Mouse (Mus musculus): ENCODE data around the gene Rbfox2. TPM values are rescaled to one million over a fixed set of nuclear protein-coding genes. Genes with fewer than 3 reads are reported as not detected.

The Rbfox2 gene
- polyA plus RNA-seq, 1 experiment = 34.7 TPM

- Histone ChIP-seq H3K36me3 (ENCODE audit: control insufficient read depth, insufficient read depth, low read length) (peaks cover 7% of the 10 kb centered on the region), H3K4me1 (ENCODE audit: control insufficient read depth, insufficient read depth, insufficient read length, low read length) (peaks cover 9% of the 10 kb centered on the region), H3K27ac (ENCODE audit: insufficient read depth, low read depth, low read length) (no peak overlapping the region), H3K4me3 (ENCODE audit: low read depth, low read length) (no peak overlapping the region), H3K27me3 (ENCODE audit: control insufficient read depth, insufficient read depth, low read length) (no peaks in the 10 kb centered on the region)
- WGBS = 92% methylated on average over 5 of the region's 5 CpGs
- TF ChIP-seq CTCF (IDR thresholded peaks at IDR 0.05; ENCODE audit: extremely low read depth, insufficient read length, insufficient replicate concordance, low read depth, low read length) = no peak
- TF ChIP-seq POLR2A (IDR thresholded peaks at IDR 0.05; ENCODE audit: low read depth, low read length) = no peak
These were observed 204.1 kb downstream of the Rbfox2 start for GRCm38 (mm10) chr15:77102685-77103084.

GRCm38 (mm10) chr15:77099756-77100155 lies 207.0 kb downstream of the Rbfox2 start:
- Histone ChIP-seq H3K27me3 (ENCODE audit: control insufficient read depth, insufficient read depth, low read length) (no peaks in the 10 kb centered on the region), H3K36me3 (ENCODE audit: control insufficient read depth, insufficient read depth, low read length) (peaks cover 11% of the 10 kb centered on the region), H3K4me1 (ENCODE audit: control insufficient read depth, insufficient read depth, insufficient read length, low read length) (peaks cover 6% of the 10 kb centered on the region; the same call in 1 of the 2 replicates), H3K4me3 (ENCODE audit: low read depth, low read length) (no peak overlapping the region), H3K27ac (ENCODE audit: insufficient read depth, low read depth, low read length) (no peak overlapping the region)
- 82% methylated on average over 3 of the region's 3 CpGs for WGBS
- TF ChIP-seq POLR2A (IDR thresholded peaks at IDR 0.05; ENCODE audit: low read depth, low read length) (no peak), CTCF (IDR thresholded peaks at IDR 0.05; ENCODE audit: extremely low read depth, insufficient read length, insufficient replicate concordance, low read depth, low read length) (no peak)

DNA sequence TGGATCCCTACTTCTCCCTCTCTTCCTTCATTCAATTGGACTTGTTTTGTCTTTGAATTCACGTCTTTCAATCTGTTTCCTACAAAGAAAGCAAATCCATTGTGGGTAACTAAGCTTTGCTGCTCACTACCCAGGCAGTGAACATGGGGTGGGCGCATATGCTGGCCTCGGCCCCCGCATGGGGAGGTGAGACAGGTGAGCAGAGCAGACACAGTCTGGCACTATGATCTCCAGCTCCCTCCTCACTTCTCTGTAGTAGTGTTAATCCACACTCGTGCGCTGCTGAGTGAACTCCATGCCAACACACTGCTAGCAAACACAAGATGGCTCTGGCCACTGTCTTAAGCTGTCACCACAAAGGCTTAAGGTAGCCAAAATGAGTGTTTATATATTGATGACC lies 209.4 kb downstream of the Rbfox2 start:
- TF ChIP-seq POLR2A (IDR thresholded peaks at IDR 0.05; ENCODE audit: low read depth, low read length) = no peak
- no peak for TF ChIP-seq CTCF (IDR thresholded peaks at IDR 0.05; ENCODE audit: extremely low read depth, insufficient read length, insufficient replicate concordance, low read depth, low read length)
- 95% methylated on average over 6 of the region's 6 CpGs for WGBS
- Histone ChIP-seq H3K27me3 (ENCODE audit: control insufficient read depth, insufficient read depth, low read length) (no peaks in the 10 kb centered on the region), H3K4me1 (ENCODE audit: control insufficient read depth, insufficient read depth, insufficient read length, low read length) (no peaks in the 10 kb centered on the region), H3K27ac (ENCODE audit: insufficient read depth, low read depth, low read length) (no peak overlapping the region), H3K36me3 (ENCODE audit: control insufficient read depth, insufficient read depth, low read length) (peaks cover 13% of the 10 kb centered on the region), H3K4me3 (ENCODE audit: low read depth, low read length) (no peak overlapping the region)

GRCm38 (mm10) chr15:77095216-77095615 lies 211.6 kb downstream of the Rbfox2 start:
- 94% methylated on average over 1 of the region's 1 CpGs for WGBS
- Histone ChIP-seq H3K36me3 (ENCODE audit: control insufficient read depth, insufficient read depth, low read length) (peaks cover 13% of the 10 kb centered on the region), H3K4me3 (ENCODE audit: low read depth, low read length) (no peak overlapping the region), H3K4me1 (ENCODE audit: control insufficient read depth, insufficient read depth, insufficient read length, low read length) (no peaks in the 10 kb centered on the region), H3K27me3 (ENCODE audit: control insufficient read depth, insufficient read depth, low read length) (no peaks in the 10 kb centered on the region), H3K27ac (ENCODE audit: insufficient read depth, low read depth, low read length) (no peak overlapping the region)
- TF ChIP-seq CTCF (IDR thresholded peaks at IDR 0.05; ENCODE audit: extremely low read depth, insufficient read length, insufficient replicate concordance, low read depth, low read length) = no peak
- TF ChIP-seq POLR2A (IDR thresholded peaks at IDR 0.05; ENCODE audit: low read depth, low read length) = no peak

- Histone ChIP-seq H3K27me3 (ENCODE audit: control insufficient read depth, insufficient read depth, low read length) (no peaks in the 10 kb centered on the region), H3K4me3 (ENCODE audit: low read depth, low read length) (no peak overlapping the region), H3K4me1 (ENCODE audit: control insufficient read depth, insufficient read depth, insufficient read length, low read length) (no peaks in the 10 kb centered on the region), H3K27ac (ENCODE audit: insufficient read depth, low read depth, low read length) (no peak overlapping the region), H3K36me3 (ENCODE audit: control insufficient read depth, insufficient read depth, low read length) (peaks cover 13% of the 10 kb centered on the region)
- 94% methylated on average over 13 of the region's 13 CpGs for WGBS
- TF ChIP-seq POLR2A (IDR thresholded peaks at IDR 0.05; ENCODE audit: low read depth, low read length) = no peak
- TF ChIP-seq CTCF (IDR thresholded peaks at IDR 0.05; ENCODE audit: extremely low read depth, insufficient read length, insufficient replicate concordance, low read depth, low read length) = no peak
These were observed 212.4 kb downstream of the Rbfox2 start for GRCm38 (mm10) chr15:77094431-77094830.

GRCm38 (mm10) chr15:77091394-77091793 lies 215.4 kb downstream of the Rbfox2 start:
- Histone ChIP-seq H3K27me3 (ENCODE audit: control insufficient read depth, insufficient read depth, low read length) (no peaks in the 10 kb centered on the region), H3K27ac (ENCODE audit: insufficient read depth, low read depth, low read length) (no peak overlapping the region), H3K4me1 (ENCODE audit: control insufficient read depth, insufficient read depth, insufficient read length, low read length) (no peaks in the 10 kb centered on the region), H3K36me3 (ENCODE audit: control insufficient read depth, insufficient read depth, low read length) (peaks cover 2% of the 10 kb centered on the region; the same call in 1 of the 2 replicates), H3K4me3 (ENCODE audit: low read depth, low read length) (no peak overlapping the region)
- no peak for TF ChIP-seq CTCF (IDR thresholded peaks at IDR 0.05; ENCODE audit: extremely low read depth, insufficient read length, insufficient replicate concordance, low read depth, low read length)
- no peak for TF ChIP-seq POLR2A (IDR thresholded peaks at IDR 0.05; ENCODE audit: low read depth, low read length)
- 83% methylated on average over 4 of the region's 4 CpGs for WGBS

- Histone ChIP-seq H3K4me3 (ENCODE audit: low read depth, low read length) (no peak overlapping the region), H3K36me3 (ENCODE audit: control insufficient read depth, insufficient read depth, low read length) (peaks cover 6% of the 10 kb centered on the region), H3K4me1 (ENCODE audit: control insufficient read depth, insufficient read depth, insufficient read length, low read length) (no peaks in the 10 kb centered on the region), H3K27ac (ENCODE audit: insufficient read depth, low read depth, low read length) (no peak overlapping the region), H3K27me3 (ENCODE audit: control insufficient read depth, insufficient read depth, low read length) (no peaks in the 10 kb centered on the region)
- 88% methylated on average over 5 of the region's 5 CpGs for WGBS
- TF ChIP-seq CTCF (IDR thresholded peaks at IDR 0.05; ENCODE audit: extremely low read depth, insufficient read length, insufficient replicate concordance, low read depth, low read length) = no peak
- TF ChIP-seq POLR2A (IDR thresholded peaks at IDR 0.05; ENCODE audit: low read depth, low read length) = no peak
These were observed 216.3 kb downstream of the Rbfox2 start for GRCm38 (mm10) chr15:77090531-77090930.

Data from small intestine, adult 2 months (tissue).